Mouse (Mus musculus) heart, embryonic 14.5 days (tissue): ENCODE data around the gene Eepd1. TPM values are rescaled to one million over a fixed set of nuclear protein-coding genes. Genes with fewer than 3 reads are reported as not detected.

ENCODE experiments used
- ATAC-seq: fragments of 200-750 bp; cut with Nextera tagmentation; 2 replicates; pipeline ENCODE4 v1.8.0; 2017; ENCODE audit warnings: low read depth, moderate TSS enrichment; ENCODE audit not compliant: insufficient number of reproducible peaks, insufficient read depth, low FRiP score
- H3K27ac ChIP-seq, 2 experiments: fragments of 200-500 bp in 1 of 2; fragments of 300-500 bp in 1 of 2; sonication (generic) in 1 of 2; replicated peaks in 1 of 2; 2 replicates each; pipeline ENCODE4 v1.5.1; 2012 to 2014; ENCODE audit warnings: low read depth in 2 of 2, low read length in 2 of 2, control low read depth in 1 of 2, mild to moderate bottlenecking in 1 of 2, mixed read lengths in 1 of 2; ENCODE audit not compliant: control insufficient read depth in 1 of 2, insufficient read depth in 1 of 2
- H3K27me3 ChIP-seq: fragments of 300-500 bp; sonication (generic); 2 replicates; pipeline ENCODE4 v1.6.1; 2014; ENCODE audit warnings: mild to moderate bottlenecking, low read length, control low read depth; ENCODE audit not compliant: control insufficient read depth, insufficient read depth
- H3K36me3 ChIP-seq: fragments of 300-500 bp; sonication (generic); 2 replicates; pipeline ENCODE4 v1.6.1; 2014; ENCODE audit warnings: mild to moderate bottlenecking, control low read depth, low read length, mixed read lengths; ENCODE audit not compliant: control insufficient read depth, insufficient read depth
- H3K4me1 ChIP-seq, 2 experiments: fragments of 200-500 bp in 1 of 2; fragments of 300-500 bp in 1 of 2; sonication (generic) in 1 of 2; 2 replicates each; pipeline ENCODE4 v1.6.1; 2012 to 2014; ENCODE audit warnings: low read length in 2 of 2, control low read depth in 1 of 2, mixed read lengths in 1 of 2; ENCODE audit not compliant: control insufficient read depth in 2 of 2, insufficient read depth in 2 of 2
- H3K4me2 ChIP-seq: fragments of 300-500 bp; sonication (generic); 2 replicates; pipeline ENCODE4 v1.6.1; 2014; ENCODE audit warnings: mild to moderate bottlenecking, low read length
- H3K4me3 ChIP-seq, 2 experiments: fragments of 200-500 bp in 1 of 2; fragments of 300-500 bp in 1 of 2; sonication (generic) in 1 of 2; 2 replicates each; pipeline ENCODE4 v1.5.1; 2012 to 2014; ENCODE audit warnings: low read length in 2 of 2, mild to moderate bottlenecking in 2 of 2, control low read depth in 1 of 2, low read depth in 1 of 2, moderate library complexity in 1 of 2; ENCODE audit not compliant: control insufficient read depth in 1 of 2, insufficient read depth in 1 of 2
- H3K9ac ChIP-seq: fragments of 300-500 bp; sonication (generic); 2 replicates; pipeline ENCODE4 v1.6.1; 2014; ENCODE audit warnings: mild to moderate bottlenecking, low read length
- H3K9me3 ChIP-seq: fragments of 300-500 bp; sonication (generic); 2 replicates; pipeline ENCODE4 v1.6.1; 2016; ENCODE audit warnings: low read length, control low read depth; ENCODE audit not compliant: control insufficient read depth
- WGBS: fragments of 180-500 bp; shearing (Covaris S2); extraction: QIAGEN DNeasy Blood & Tissue Kit; methylation state at CpG from one replicate; pipeline ENCODE4 v1.1.7; 2014; 5-methylcytosine and 5-hydroxymethylcytosine counted together
- polyA plus RNA-seq: library from polyadenylated mRNA; unstranded; fragments of >200 nt; fragmentation: Nextera tagmentation; extraction: Ambion mirVana; gene quantifications from 2 replicates; pipeline ENCODE4 v1.2.1, GENCODE M21; 2014

Gene Eepd1
- polyA plus RNA-seq, 1 experiment from 2014 or later = 20.8 TPM

GRCm38 (mm10) chr9:25520826-25521225, 39.5 kb downstream of the Eepd1 start:
- Histone ChIP-seq H3K4me2 (no peak overlapping the region), H3K36me3 (no peaks in the 10 kb centered on the region), H3K9me3 (no peaks in the 10 kb centered on the region), H3K9ac (no peak overlapping the region), H3K4me3 (no peak overlapping the region), H3K27ac (no peak overlapping the region), H3K4me1 (peaks cover 48 to 73% of the 10 kb centered on the region in 2 experiments), H3K27me3 (no peaks in the 10 kb centered on the region)
- WGBS = 83% methylated on average over 7 of the region's 7 CpGs
- ATAC-seq = no peak

- Histone ChIP-seq H3K9ac (no peak overlapping the region), H3K36me3 (no peaks in the 10 kb centered on the region), H3K4me1 (peaks cover 45 to 72% of the 10 kb centered on the region in 2 experiments), H3K9me3 (no peaks in the 10 kb centered on the region), H3K27me3 (no peaks in the 10 kb centered on the region), H3K4me2 (no peak overlapping the region), H3K4me3 (no peak overlapping the region), H3K27ac (no peak overlapping the region)
- no peak for ATAC-seq
- WGBS = 87% methylated on average over 2 of the region's 2 CpGs
Observed at GRCm38 (mm10) chr9:25521825-25522224, 40.5 kb downstream of the Eepd1 start.

- Histone ChIP-seq H3K36me3 (no peaks in the 10 kb centered on the region), H3K4me2 (peak overlapping the region; percentile 27), H3K9me3 (no peaks in the 10 kb centered on the region), H3K4me3 (no peak overlapping the region), H3K27ac (peak overlapping the region; percentile 91 to 96), H3K27me3 (no peaks in the 10 kb centered on the region), H3K9ac (no peak overlapping the region; the same call in 1 of the 2 replicates), H3K4me1 (peaks cover 22 to 36% of the 10 kb centered on the region in 2 experiments)
- WGBS = 14% methylated on average over 1 of the region's 1 CpGs
- 0 out of 2 replicates have a peak, but pooled peaks have one; percentile 13 for ATAC-seq
Observed at GRCm38 (mm10) chr9:25526516-25526915, 45.2 kb downstream of the Eepd1 start.

GRCm38 (mm10) chr9:25526927-25527337, 45.6 kb downstream of the Eepd1 start:
- H3K27me3 ChIP-seq = no peaks in the 10 kb centered on the region
- H3K27ac ChIP-seq = peak overlapping the region; percentile 91 to 96
- no peak overlapping the region; the same call in 1 of the 2 replicates for H3K9ac ChIP-seq
- no peaks in the 10 kb centered on the region for H3K9me3 ChIP-seq
- peak; percentile 87 for ATAC-seq
- H3K4me2 ChIP-seq = peak overlapping the region; percentile 27
- H3K4me1 ChIP-seq = peaks cover 22 to 36% of the 10 kb centered on the region in 2 experiments
- no peaks in the 10 kb centered on the region for H3K36me3 ChIP-seq
- H3K4me3 ChIP-seq = no peak overlapping the region

- H3K27ac ChIP-seq = peak overlapping the region; percentile 91 to 96
- H3K9me3 ChIP-seq = no peaks in the 10 kb centered on the region
Observed at GRCm38 (mm10) chr9:25527359-25528038, 46.2 kb downstream of the Eepd1 start.

GRCm38 (mm10) chr9:25531627-25532026, 50.3 kb downstream of the Eepd1 start:
- Histone ChIP-seq H3K4me2 (no peak overlapping the region), H3K9me3 (no peaks in the 10 kb centered on the region), H3K4me1 (peaks cover 9 to 22% of the 10 kb centered on the region in 2 experiments), H3K36me3 (no peaks in the 10 kb centered on the region), H3K4me3 (no peak overlapping the region), H3K27me3 (no peaks in the 10 kb centered on the region), H3K27ac (no peak overlapping the region), H3K9ac (no peak overlapping the region)
- WGBS = 91% methylated on average over 1 of the region's 1 CpGs
- ATAC-seq = no peak

More at GRCm38 (mm10) chr9:25527359-25528038, 46.2 kb downstream of the Eepd1 start:
- no peak overlapping the region for H3K4me3 ChIP-seq
- no peak overlapping the region for H3K9ac ChIP-seq
- no peaks in the 10 kb centered on the region for H3K27me3 ChIP-seq
- peak overlapping the region; percentile 41 for H3K4me2 ChIP-seq
- 46% methylated on average over 7 of the region's 7 CpGs for WGBS
- ATAC-seq = no peak
- H3K36me3 ChIP-seq = no peaks in the 10 kb centered on the region
- H3K4me1 ChIP-seq = peaks cover 20 to 30% of the 10 kb centered on the region in 2 experiments

GRCm38 (mm10) chr9:25532105-25532504, 50.8 kb downstream of the Eepd1 start:
- ATAC-seq = no peak
- no peaks in the 10 kb centered on the region for H3K36me3 ChIP-seq
- no peak overlapping the region for H3K9ac ChIP-seq
- H3K27me3 ChIP-seq = no peaks in the 10 kb centered on the region
- WGBS = 83% methylated on average over 3 of the region's 3 CpGs
- no peak overlapping the region for H3K27ac ChIP-seq
- H3K9me3 ChIP-seq = no peaks in the 10 kb centered on the region
- H3K4me3 ChIP-seq = no peak overlapping the region
- no peak overlapping the region for H3K4me2 ChIP-seq
- peaks cover 8 to 21% of the 10 kb centered on the region in 2 experiments for H3K4me1 ChIP-seq

- Histone ChIP-seq H3K36me3 (no peaks in the 10 kb centered on the region), H3K4me2 (no peak overlapping the region), H3K9ac (no peak overlapping the region), H3K27ac (no peak overlapping the region), H3K9me3 (no peaks in the 10 kb centered on the region), H3K27me3 (no peaks in the 10 kb centered on the region), H3K4me1 (peaks cover 2 to 11% of the 10 kb centered on the region in 2 experiments), H3K4me3 (no peak overlapping the region)
- 63% methylated on average over 3 of the region's 3 CpGs for WGBS
- ATAC-seq = no peak
Observed at GRCm38 (mm10) chr9:25535487-25535886, 54.1 kb downstream of the Eepd1 start.
